Mouse (Mus musculus): ENCODE results near the gene Gm128.

DNA sequence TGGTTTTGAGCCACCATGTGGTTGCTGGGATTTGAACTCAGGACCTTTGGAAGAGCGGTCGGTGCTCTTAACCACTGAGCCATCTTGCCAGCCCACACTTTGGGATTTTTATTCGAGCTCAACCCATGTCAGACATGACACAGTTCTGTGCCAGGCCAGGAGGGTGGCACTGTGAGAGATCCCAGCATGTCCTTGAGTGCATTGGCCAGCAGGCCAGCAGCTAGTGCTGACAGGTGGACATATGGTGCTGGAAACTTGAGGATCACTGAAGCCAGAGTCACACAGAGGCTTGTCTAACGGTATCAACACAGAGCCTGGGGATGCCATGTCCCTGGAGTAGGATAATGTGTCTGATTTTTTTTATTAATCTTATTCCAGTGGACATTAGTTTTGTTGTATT lies 48.0 kb upstream of the Gm128 start:
- TF ChIP-seq CTCF (IDR thresholded peaks at IDR 0.05; ENCODE audit: low read depth, low read length) (no peak), POLR2A (IDR thresholded peaks at IDR 0.05; ENCODE audit: borderline replicate concordance, low read depth, low read length) (no peak)

Data from bone marrow macrophage, adult 2 months (primary cell).